Mouse (Mus musculus) heart, adult 2 months (tissue): ENCODE results near the gene C1qc. TPM values are rescaled to one million over a fixed set of nuclear protein-coding genes. Genes with fewer than 3 reads are reported as not detected.

ENCODE experiments used
- DNase-seq, 2 experiments: peaks; one replicate each; pipeline ENCODE4 v3.0.0; 2021
- H3K27ac ChIP-seq: fragments of 200-600 bp; 2 replicates; pipeline ENCODE4 v1.8.1; 2022
- H3K27me3 ChIP-seq: fragments of 200-500 bp; 2 replicates; pipeline ENCODE4 v1.6.1; 2012; ENCODE audit warnings: mild to moderate bottlenecking, low read length, inconsistent platforms, mixed read lengths; ENCODE audit not compliant: control insufficient read depth, insufficient read depth
- H3K36me3 ChIP-seq: fragments of 200-500 bp; 2 replicates; pipeline ENCODE4 v1.6.1; 2012; ENCODE audit warnings: low read length, inconsistent platforms; ENCODE audit not compliant: control insufficient read depth, insufficient read depth
- H3K4me1 ChIP-seq: fragments of 200-500 bp; 2 replicates; pipeline ENCODE4 v1.6.1; 2011; ENCODE audit warnings: low read length; ENCODE audit not compliant: control insufficient read depth, insufficient read depth
- H3K4me3 ChIP-seq: fragments of 200-600 bp; 2 replicates; pipeline ENCODE4 v1.8.1; 2022
- H3K79me2 ChIP-seq: fragments of 200-500 bp; replicated peaks from 2 replicates; pipeline ENCODE4 v1.6.1; 2012; ENCODE audit warnings: mild to moderate bottlenecking, inconsistent platforms, low read length, moderate library complexity, mixed read lengths; ENCODE audit not compliant: control insufficient read depth, insufficient read depth
- H3K9ac ChIP-seq: fragments of 200-500 bp; 2 replicates; pipeline ENCODE4 v1.6.1; 2012; ENCODE audit warnings: low read depth, mild to moderate bottlenecking, control low read depth, inconsistent platforms, low read length, mixed read lengths
- CTCF ChIP-seq: fragments of 200-600 bp; IDR thresholded peaks from 2 replicates; pipeline ENCODE4 v1.8.1; 2022; ENCODE audit warnings: antibody characterized with exemption, mild to moderate bottlenecking, moderate library complexity
- EP300 ChIP-seq: fragments of 200-500 bp; IDR thresholded peaks from 2 replicates; pipeline ENCODE4 v1.6.1; 2011; ENCODE audit warnings: low read depth, low read length, control low read depth; ENCODE audit not compliant: insufficient read depth
- POLR2A ChIP-seq: fragments of 200-500 bp; IDR thresholded peaks from 2 replicates; pipeline ENCODE4 v1.6.1; 2011; ENCODE audit warnings: mild to moderate bottlenecking, low read depth, low read length, control low read depth; ENCODE audit not compliant: insufficient read depth
- WGBS: fragments of 180-500 bp; shearing (Covaris S2); methylation state at CpG from one replicate; pipeline ENCODE4 v1.1.7; 2018; 5-methylcytosine and 5-hydroxymethylcytosine counted together
- intact Hi-C: fragments of 180-260 bp; cut with DNase I; formaldehyde crosslinking; loops from one replicate; pipeline ENCODE4 v1.15.1; 2025
- polyA plus RNA-seq: library from polyadenylated mRNA; depleted of rRNA; stranded (reverse); fragments of >200 nt; gene quantifications from 2 replicates; pipeline ENCODE4 v1.2.3, GENCODE M21; 2012
- total RNA-seq, 2 experiments: library from RNA; stranded (reverse); gene quantifications; 2 replicates each; pipeline ENCODE4 v1.2.3; 2021

C1qc gene
- total and polyA plus RNA-seq, 3 experiments, result 39.6 to 63.2 (median 41.5) TPM

GRCm38 (mm10) chr4:136928928-136929327 is 36.1 kb upstream of the C1qc start:
- no peak for DNase-seq
- TF ChIP-seq EP300 (no peak), CTCF (peak; percentile 56)
- Histone ChIP-seq H3K27me3 (0 out of 2 replicates have a peak, but pooled peaks cover 2% of the 10 kb centered on the region), H3K4me1 (no peaks in the 10 kb centered on the region), H3K79me2 (no peaks in the 10 kb centered on the region), H3K27ac (no peak overlapping the region), H3K36me3 (no peaks in the 10 kb centered on the region), H3K4me3 (no peak overlapping the region), H3K9ac (no peak overlapping the region)
- intact Hi-C loops, result no loop called here
- WGBS, result 16% methylated on average over 5 of the region's 5 CpGs

GRCm38 (mm10) chr4:136925804-136926203 is 32.9 kb upstream of the C1qc start:
- H3K27me3 ChIP-seq, result 0 out of 2 replicates have a peak, but pooled peaks cover 2% of the 10 kb centered on the region
- 21% methylated on average over 15 of the region's 15 CpGs for WGBS

GRCm38 (mm10) chr4:136924529-136924928 is 31.7 kb upstream of the C1qc start:
- peak; percentile 38 to 76 for DNase-seq
- TF ChIP-seq EP300 (no peak), POLR2A (no peak), CTCF (no peak)
- H3K79me2 ChIP-seq, result no peaks in the 10 kb centered on the region
- 5% methylated on average over 6 of the region's 6 CpGs for WGBS
- intact Hi-C loops, result no loop called here
- no peak overlapping the region for H3K4me3 ChIP-seq
- no peak overlapping the region for H3K9ac ChIP-seq
- H3K36me3 ChIP-seq, result no peaks in the 10 kb centered on the region
- 0 out of 2 replicates have a peak, but pooled peaks cover 2% of the 10 kb centered on the region for H3K27me3 ChIP-seq
- H3K27ac ChIP-seq, result no peak overlapping the region
- H3K4me1 ChIP-seq, result no peaks in the 10 kb centered on the region

More at GRCm38 (mm10) chr4:136925804-136926203, 32.9 kb upstream of the C1qc start:
- Histone ChIP-seq H3K79me2 (no peaks in the 10 kb centered on the region), H3K4me1 (no peaks in the 10 kb centered on the region), H3K4me3 (no peak overlapping the region), H3K27ac (no peak overlapping the region), H3K36me3 (no peaks in the 10 kb centered on the region), H3K9ac (no peak overlapping the region)
- TF ChIP-seq CTCF (no peak), POLR2A (no peak), EP300 (no peak)
- DNase-seq, result no peak
- intact Hi-C loops, result no loop called here

DNA sequence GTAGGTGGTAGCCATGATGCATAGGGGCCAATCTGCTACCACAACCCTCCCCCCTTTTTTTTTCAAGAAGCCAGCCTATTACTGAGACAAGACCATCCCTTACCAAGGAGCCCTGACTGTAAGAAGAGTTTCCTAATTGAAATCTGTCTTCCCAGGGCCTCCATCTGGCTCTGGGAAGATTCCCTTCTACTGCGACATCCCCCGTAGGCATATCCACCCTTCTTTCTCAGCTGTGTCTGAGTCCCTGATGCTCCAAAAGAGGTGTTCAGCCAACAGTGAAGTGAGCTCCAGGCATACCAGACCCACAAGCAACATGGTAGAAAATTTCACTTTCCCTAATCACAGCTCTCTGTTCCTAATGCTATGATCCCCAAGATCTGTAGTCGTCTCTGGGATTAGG is 26.7 kb upstream of the C1qc start:
- Histone ChIP-seq H3K4me1 (no peaks in the 10 kb centered on the region), H3K79me2 (no peaks in the 10 kb centered on the region), H3K27ac (no peak overlapping the region), H3K4me3 (no peak overlapping the region), H3K27me3 (no peaks in the 10 kb centered on the region), H3K9ac (no peak overlapping the region), H3K36me3 (no peaks in the 10 kb centered on the region)
- no peak for TF ChIP-seq CTCF
- no peak for TF ChIP-seq POLR2A
- no peak for TF ChIP-seq EP300
- intact Hi-C loops, result no loop called here
- DNase-seq, result no peak
- WGBS, result 78% methylated on average over 3 of the region's 3 CpGs

- WGBS, result 79% methylated on average over 8 of the region's 8 CpGs
These were observed 26.0 kb upstream of the C1qc start for GRCm38 (mm10) chr4:136918834-136919233.

DNA sequence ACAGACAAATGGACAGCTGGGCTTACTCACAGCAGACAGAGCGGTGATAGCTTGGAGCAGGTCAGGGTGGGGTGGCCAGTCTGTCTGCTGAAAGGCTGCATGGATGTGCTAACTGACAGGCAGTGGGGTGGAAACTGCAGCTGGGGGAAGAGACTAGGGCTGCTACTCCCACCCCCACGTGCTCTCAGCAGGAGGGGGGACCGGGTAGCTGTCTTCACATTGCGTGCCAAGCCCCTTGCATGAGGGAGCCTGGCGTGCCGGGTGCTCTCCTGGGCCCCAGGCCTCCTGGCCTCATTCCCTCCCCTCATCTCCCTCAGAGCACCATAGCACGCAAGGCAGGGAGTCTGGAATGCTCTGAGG is 24.3 kb upstream of the C1qc start:
- Histone ChIP-seq H3K4me3 (no peak overlapping the region), H3K9ac (no peak overlapping the region), H3K36me3 (no peaks in the 10 kb centered on the region), H3K27ac (no peak overlapping the region), H3K79me2 (no peaks in the 10 kb centered on the region), H3K27me3 (no peaks in the 10 kb centered on the region), H3K4me1 (no peaks in the 10 kb centered on the region)
- TF ChIP-seq EP300 (no peak), CTCF (no peak), POLR2A (no peak)
- no peak for DNase-seq
- intact Hi-C loops, result no loop called here
- 40% methylated on average over 7 of the region's 7 CpGs for WGBS

More at GRCm38 (mm10) chr4:136918834-136919233, 26.0 kb upstream of the C1qc start:
- no peak overlapping the region for H3K27ac ChIP-seq
- intact Hi-C loops, result no loop called here
- no peaks in the 10 kb centered on the region for H3K36me3 ChIP-seq
- no peaks in the 10 kb centered on the region for H3K27me3 ChIP-seq
- no peaks in the 10 kb centered on the region for H3K4me1 ChIP-seq
- no peak overlapping the region for H3K4me3 ChIP-seq
- TF ChIP-seq POLR2A (no peak), CTCF (no peak), EP300 (no peak)
- no peak overlapping the region for H3K9ac ChIP-seq
- no peaks in the 10 kb centered on the region for H3K79me2 ChIP-seq
- no peak for DNase-seq
